Mouse (Mus musculus): ENCODE data around the gene Snupn.

DNA sequence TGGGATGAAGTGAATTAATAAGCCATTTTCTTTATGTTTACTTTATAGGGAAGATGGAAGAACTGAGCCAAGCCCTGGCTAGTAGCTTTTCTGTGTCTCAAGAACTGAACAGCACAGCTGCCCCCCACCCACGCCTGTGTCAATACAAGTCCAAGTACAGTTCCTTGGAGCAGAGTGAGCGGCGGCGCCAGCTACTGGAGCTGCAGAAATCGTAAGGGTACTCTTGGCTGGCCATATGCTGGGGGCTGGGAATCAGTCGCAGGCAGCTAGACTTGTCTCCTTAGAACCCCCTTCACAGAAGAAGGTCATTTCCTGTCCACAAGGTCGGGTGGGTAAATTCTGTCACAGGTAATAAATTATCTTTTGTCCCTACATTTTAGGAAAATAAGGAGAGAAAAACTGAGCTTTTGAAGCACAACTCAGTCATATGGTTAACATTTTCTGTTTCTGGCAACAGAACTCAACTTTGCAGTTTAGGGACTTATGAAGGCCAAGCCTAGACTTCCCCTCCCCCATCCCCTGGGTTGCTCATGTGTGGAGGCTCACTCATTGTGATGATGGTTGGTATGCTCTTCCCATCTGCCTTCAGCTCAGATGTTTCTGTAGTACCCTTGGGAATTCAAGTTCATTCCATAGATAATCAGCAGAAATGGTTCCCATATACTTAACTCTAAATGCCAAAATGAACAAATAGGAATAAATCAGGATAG, 6.4 kb downstream of the Snupn start:
- TF ChIP-seq CTCF (IDR thresholded peaks at IDR 0.05): no peak
- TF ChIP-seq POLR2A (IDR thresholded peaks at IDR 0.05; ENCODE audit: insufficient read depth, low read depth, low read length): no peak
- no peak for TF ChIP-seq EP300 (IDR thresholded peaks at IDR 0.05; ENCODE audit: insufficient read depth, low read depth, low read length)
